Mouse (Mus musculus) spleen, adult 2 months (tissue): Measurements from ENCODE around the gene Pip5k1a.

Experiments
- CTCF ChIP-seq: fragments of 200-500 bp; IDR thresholded peaks from 2 replicates; pipeline ENCODE4 v1.5.1; 2011; ENCODE audit warnings: mild to moderate bottlenecking, inconsistent platforms; ENCODE audit not compliant: insufficient read depth, insufficient read length, insufficient replicate concordance; ENCODE audit errors: extremely low read depth
- POLR2A ChIP-seq: fragments of 200-500 bp; IDR thresholded peaks from 2 replicates; pipeline ENCODE4 v1.6.1; 2011; ENCODE audit warnings: low read depth, low read length, inconsistent platforms

GRCm38 (mm10) chr3:95065553-95065952, 41.2 kb downstream of the Pip5k1a start:
- TF ChIP-seq CTCF (no peak), POLR2A (no peak)
